16 mouse cellular contexts compared by ENCODE assay signal in the genomic region with DNA sequence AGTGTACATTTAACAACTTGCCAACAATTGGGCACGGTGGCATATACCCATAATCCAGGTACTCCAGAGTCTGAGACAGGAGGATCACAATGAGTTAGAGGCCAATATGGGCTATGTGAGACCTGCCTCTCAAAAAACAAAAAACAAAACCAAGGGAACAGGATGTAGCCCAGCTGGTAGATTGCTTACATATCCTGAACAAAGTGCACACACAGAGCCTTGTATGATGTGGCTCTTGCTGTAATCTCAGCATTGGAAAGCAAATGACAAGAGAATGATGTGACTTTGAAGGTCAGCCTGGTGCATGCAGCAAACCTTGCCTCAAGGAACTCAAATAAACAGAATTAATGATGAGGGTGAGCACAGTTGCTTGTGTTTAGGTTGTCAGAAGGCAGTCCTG.
"Had no signal": no experiment of that assay in that cellular context is flagged by ENCODE, and none has a peak within 500 bp of the region (broad histone marks: within the 10 kb centered on the region; RNA-seq: fewer than 3 reads in every experiment).

No protein-coding gene starts in this region.

- DNase-seq: kidney, adult 9 months; kidney, postnatal 25 days; lung, postnatal 14 days; retina, postnatal 1 day; right cerebral cortex, postnatal 4 days; spleen, adult 18-20 months; thymus, adult 18-20 months had no signal

- H3K4me1 ChIP-seq: limb, embryonic 10.5 days; midbrain, embryonic 15.5 days had no signal

- H3K36me3 ChIP-seq: limb, embryonic 10.5 days; liver, embryonic 12.5 days; lung, embryonic 15.5 days; midbrain, embryonic 15.5 days; neural tube, embryonic 13.5 days had no signal

- H3K4me2 ChIP-seq: liver, embryonic 12.5 days; lung, embryonic 15.5 days; midbrain, embryonic 11.5 days; midbrain, embryonic 15.5 days; neural tube, embryonic 13.5 days had no signal

- H3K9me3 ChIP-seq: limb, embryonic 10.5 days; liver, embryonic 12.5 days; lung, embryonic 15.5 days; megakaryocyte, embryonic 14.5 days; midbrain, embryonic 15.5 days; neural tube, embryonic 13.5 days had no signal

- H3K9ac ChIP-seq: liver, embryonic 12.5 days; lung, embryonic 15.5 days; midbrain, embryonic 15.5 days; neural tube, embryonic 13.5 days had no signal

- ATAC-seq: liver, embryonic 12.5 days; midbrain, embryonic 15.5 days had no signal

- H3K4me3 ChIP-seq: left cerebral cortex, adult 2 months; limb, embryonic 10.5 days; liver, embryonic 12.5 days; lung, embryonic 15.5 days; megakaryocyte, embryonic 14.5 days; midbrain, embryonic 15.5 days; neural tube, embryonic 13.5 days had no signal

- H3K27ac ChIP-seq: left cerebral cortex, adult 2 months; limb, embryonic 10.5 days; liver, embryonic 12.5 days; lung, embryonic 15.5 days; macrophage; midbrain, embryonic 15.5 days; neural tube, embryonic 13.5 days had no signal

- H3K27me3 ChIP-seq: liver, embryonic 12.5 days; lung, embryonic 15.5 days; megakaryocyte, embryonic 14.5 days; midbrain, embryonic 15.5 days; neural tube, embryonic 13.5 days had no signal
